Mouse (Mus musculus) G1E (cell line): ENCODE results near the gene Foxk1.

Experiments used
- CTCF ChIP-seq: IDR thresholded peaks from 2 replicates; pipeline ENCODE4 v1.5.1; 2012; ENCODE audit warnings: low read depth, low read length, inconsistent platforms, mixed read lengths
- GATA1 ChIP-seq: IDR thresholded peaks from 2 replicates; pipeline ENCODE4 v1.6.1; 2012; ENCODE audit warnings: borderline replicate concordance, low read length, inconsistent platforms, mixed read lengths
- POLR2AphosphoS5 ChIP-seq: IDR thresholded peaks from 2 replicates; pipeline ENCODE4 v1.6.1; 2012; ENCODE audit warnings: low read depth, low read length, inconsistent platforms; ENCODE audit not compliant: insufficient replicate concordance
- TAL1 ChIP-seq: conservative IDR thresholded peaks from 2 replicates; pipeline ENCODE4 v1.6.1; 2012; ENCODE audit warnings: low read depth, low read length, inconsistent platforms, mixed read lengths

- no peak for TF ChIP-seq CTCF
- no peak for TF ChIP-seq TAL1
- no peak for TF ChIP-seq GATA1
- no peak for TF ChIP-seq POLR2AphosphoS5
These were observed 49.5 kb downstream of the Foxk1 start for GRCm38 (mm10) chr5:142450846-142451245.
